Mouse (Mus musculus) CH12.LX (cell line): ENCODE measurements around the gene Tmem198. TPM values are rescaled to one million over a fixed set of nuclear protein-coding genes. Genes with fewer than 3 reads are reported as not detected.

Experiments used
- DNase-seq: peaks from one replicate; pipeline ENCODE4 v3.0.0-alpha.2; 2013; ENCODE audit errors: extremely low read depth
- H3K27ac ChIP-seq: 2 replicates; pipeline ENCODE4 v1.5.1; 2012; ENCODE audit warnings: low read depth, mild to moderate bottlenecking, control low read depth, moderate library complexity; ENCODE audit not compliant: insufficient read depth
- H3K27me3 ChIP-seq: replicated peaks from 2 replicates; pipeline ENCODE3; 2012; ENCODE audit warnings: inconsistent platforms
- H3K36me3 ChIP-seq, 2 experiments: replicated peaks in 1 of 2; 2 replicates each; pipeline versions ENCODE3 to v1.6.1; 2012; ENCODE audit warnings: inconsistent platforms in 1 of 2, low read length in 1 of 2, mild to moderate bottlenecking in 1 of 2, mixed read lengths in 1 of 2, moderate library complexity in 1 of 2; ENCODE audit not compliant: control insufficient read depth in 1 of 2, insufficient read depth in 1 of 2
- H3K4me1 ChIP-seq, 2 experiments: 2 replicates each; pipeline ENCODE4 v1.6.1; 2012; ENCODE audit warnings: inconsistent platforms in 1 of 2, moderate library complexity in 1 of 2; ENCODE audit not compliant: insufficient read depth in 2 of 2, control insufficient read depth in 1 of 2
- H3K4me2 ChIP-seq: 2 replicates; pipeline ENCODE4 v1.6.1; 2012; ENCODE audit warnings: low read depth, mild to moderate bottlenecking, control low read depth; ENCODE audit not compliant: poor library complexity, insufficient read depth, severe bottlenecking
- H3K4me3 ChIP-seq, 3 experiments: fragments of 150-350 bp in 1 of 3; sonication (generic) in 1 of 3; replicated peaks in 1 of 3; 2 replicates each; pipeline versions ENCODE3 to v1.5.1; 2011 to 2012; ENCODE audit warnings: low read depth in 2 of 3, low read length in 2 of 3, mild to moderate bottlenecking in 2 of 3, moderate library complexity in 2 of 3, control low read depth in 1 of 3, improper control_type of control experiment in 1 of 3, inconsistent platforms in 1 of 3, mixed read lengths in 1 of 3; ENCODE audit not compliant: poor library complexity in 1 of 3
- H3K79me2 ChIP-seq: replicated peaks from 2 replicates; pipeline ENCODE4 v1.6.1; 2012; ENCODE audit warnings: mild to moderate bottlenecking, moderate library complexity; ENCODE audit not compliant: control insufficient read depth, poor library complexity, insufficient read depth, severe bottlenecking; ENCODE audit errors: extremely low read depth
- H3K9ac ChIP-seq: 2 replicates; pipeline ENCODE4 v1.6.1; 2012; ENCODE audit warnings: low read depth, mild to moderate bottlenecking, control low read depth, moderate library complexity; ENCODE audit not compliant: insufficient read depth
- H3K9me3 ChIP-seq: replicated peaks from 2 replicates; pipeline ENCODE3; 2012; ENCODE audit warnings: low read length, inconsistent platforms, mixed read lengths
- BHLHE40 ChIP-seq: IDR thresholded peaks from 2 replicates; pipeline ENCODE4 v1.6.1; 2011; ENCODE audit warnings: mild to moderate bottlenecking, low read depth, low read length, improper control_type of control experiment
- CHD2 ChIP-seq: IDR thresholded peaks from 2 replicates; pipeline ENCODE4 v1.6.1; 2011; ENCODE audit warnings: low read length, improper control_type of control experiment
- CTCF ChIP-seq, 2 experiments: IDR thresholded peaks in 1 of 2; conservative IDR thresholded peaks in 1 of 2; 2 replicates each; pipeline ENCODE4 v1.5.1; 2011 to 2012; ENCODE audit warnings: low read depth in 2 of 2, low read length in 2 of 2, improper control_type of control experiment in 1 of 2, inconsistent platforms in 1 of 2, mild to moderate bottlenecking in 1 of 2, moderate library complexity in 1 of 2
- ELF1 ChIP-seq: IDR thresholded peaks from 2 replicates; pipeline ENCODE4 v1.6.1; 2014; ENCODE audit warnings: low read depth, mild to moderate bottlenecking, inconsistent platforms, low read length, improper control_type of control experiment
- EP300 ChIP-seq: IDR thresholded peaks from 2 replicates; pipeline ENCODE4 v1.6.1; 2011; ENCODE audit warnings: low read length, improper control_type of control experiment
- ETS1 ChIP-seq: conservative IDR thresholded peaks from 2 replicates; pipeline ENCODE4 v1.6.1; 2012; ENCODE audit warnings: low read depth, mild to moderate bottlenecking, inconsistent platforms, low read length, improper control_type of control experiment, moderate library complexity
- GABPA ChIP-seq: IDR thresholded peaks from 2 replicates; pipeline ENCODE4 v1.6.1; 2012; ENCODE audit warnings: low read depth, low read length, improper control_type of control experiment, inconsistent platforms; ENCODE audit not compliant: insufficient replicate concordance
- JUN ChIP-seq: IDR thresholded peaks from 2 replicates; pipeline ENCODE4 v1.6.1; 2011; ENCODE audit warnings: low read depth, mild to moderate bottlenecking, low read length, improper control_type of control experiment, moderate library complexity; ENCODE audit not compliant: insufficient read depth
- JUND ChIP-seq: conservative IDR thresholded peaks from 2 replicates; pipeline ENCODE4 v1.6.1; 2011; ENCODE audit warnings: low read depth, low read length, improper control_type of control experiment
- MAX ChIP-seq: IDR thresholded peaks from 2 replicates; pipeline ENCODE4 v1.6.1; 2011; ENCODE audit warnings: low read length, improper control_type of control experiment
- MEF2A ChIP-seq: IDR thresholded peaks from 2 replicates; pipeline ENCODE4 v1.6.1; 2014; ENCODE audit warnings: low read depth, mild to moderate bottlenecking, inconsistent platforms, low read length, improper control_type of control experiment, borderline replicate concordance
- MYC ChIP-seq: IDR thresholded peaks from 2 replicates; pipeline ENCODE4 v1.6.1; 2011; ENCODE audit warnings: low read depth, mild to moderate bottlenecking, improper control_type of control experiment, low read length
- NELFE ChIP-seq: IDR thresholded peaks from 2 replicates; pipeline ENCODE4 v1.6.1; 2011; ENCODE audit warnings: low read depth, low read length, improper control_type of control experiment
- POLR2A ChIP-seq: IDR thresholded peaks from 2 replicates; pipeline ENCODE4 v1.6.1; 2011; ENCODE audit warnings: low read depth, mild to moderate bottlenecking, improper control_type of control experiment, low read length
- POLR2AphosphoS2 ChIP-seq: IDR thresholded peaks from 2 replicates; pipeline ENCODE4 v1.6.1; 2011; ENCODE audit warnings: low read depth, low read length, improper control_type of control experiment
- RCOR1 ChIP-seq: conservative IDR thresholded peaks from 2 replicates; pipeline ENCODE4 v1.6.1; 2012; ENCODE audit warnings: low read depth, mild to moderate bottlenecking, inconsistent platforms, low read length, improper control_type of control experiment
- SIN3A ChIP-seq: IDR thresholded peaks from 2 replicates; pipeline ENCODE4 v1.6.1; 2012; ENCODE audit warnings: low read length, improper control_type of control experiment, inconsistent platforms
- SMC3 ChIP-seq: IDR thresholded peaks from 2 replicates; pipeline ENCODE4 v1.6.1; 2011; ENCODE audit warnings: low read depth, low read length, improper control_type of control experiment
- TCF12 ChIP-seq: IDR thresholded peaks from 2 replicates; pipeline ENCODE4 v1.6.1; 2014; ENCODE audit warnings: low read depth, mild to moderate bottlenecking, inconsistent platforms, low read length, improper control_type of control experiment
- ZC3H11A ChIP-seq: IDR thresholded peaks from 2 replicates; pipeline ENCODE4 v1.6.1; 2012; ENCODE audit warnings: low read depth, mild to moderate bottlenecking, inconsistent platforms, low read length, improper control_type of control experiment
- dilution Hi-C: fragments of 300-500 bp; cut with MboI; formaldehyde crosslinking; loops from 2 replicates; pipeline ENCODE4 v1.14.3; 2020; ENCODE audit warnings: low sequenced_read_pairs; ENCODE audit not compliant: extremely low pct_unique_long_range_greater_than_20kb, extremely low pct_ligation_motif_present
- in situ Hi-C: fragments of 300-500 bp; cut with MboI; formaldehyde crosslinking; loops from 3 replicates; pipeline ENCODE4 v1.14.3; 2019; ENCODE audit warnings: low sequenced_read_pairs, low pct_ligation_motif_present, low pct_unique_long_range_greater_than_20kb, mixed read lengths
- polyA plus RNA-seq: library from polyadenylated mRNA; unstranded; fragments of >175 nt; gene quantifications from 2 replicates; pipeline ENCODE4 v1.2.1, GENCODE M21; 2012; ENCODE audit warnings: low read depth; ENCODE audit not compliant: insufficient read length
- total RNA-seq, 2 experiments: library from RNA; depleted of rRNA; stranded (reverse); fragments of 300-350 nt in 1 of 2; fragments of >200 nt in 1 of 2; gene quantifications; 2 replicates each; pipeline ENCODE4 v1.2.3; 2012 to 2014

The Tmem198 gene
- total and polyA plus RNA-seq, 3 experiments = 0.51 to 1.1 (median 0.80) TPM

GRCm38 (mm10) chr1:75467215-75467927, 12.0 kb upstream of the Tmem198 start:
- Histone ChIP-seq H3K9me3 (no peaks in the 10 kb centered on the region), H3K4me3 (no peak overlapping the region), H3K9ac (no peak overlapping the region), H3K36me3 (peaks cover 0 to 4% of the 10 kb centered on the region in 2 experiments), H3K4me1 (peaks cover 5 to 9% of the 10 kb centered on the region in 2 experiments; a peak in 3 of 4 replicates), H3K79me2 (no peaks in the 10 kb centered on the region), H3K27me3 (peaks cover 42% of the 10 kb centered on the region), H3K4me2 (peak overlapping the region; percentile 19; the same call in 1 of the 2 replicates), H3K27ac (no peak overlapping the region)
- dilution Hi-C loops (no loop called here), in situ Hi-C loops (loop anchor here (25.0 kb wide), 1 partner anchor 530 kb away; the partner anchor contains the start of gene Cfap65)
- TF ChIP-seq MAX (no peak), SMC3 (peak; percentile 98), SIN3A (peak; percentile 56), BHLHE40 (peak; percentile 46), ZC3H11A (peak; percentile 95), POLR2AphosphoS2 (no peak), CTCF (conservative IDR thresholded peaks at IDR 0.05 in 1 of 2, IDR thresholded peaks at IDR 0.05 in 1 of 2; ENCODE audit: low read depth in 2 of 2, low read length in 2 of 2) (peak; percentile 32 to 98; a peak in 3 of 4 replicates), ELF1 (no peak)
- peak; percentile 78 for DNase-seq

DNA sequence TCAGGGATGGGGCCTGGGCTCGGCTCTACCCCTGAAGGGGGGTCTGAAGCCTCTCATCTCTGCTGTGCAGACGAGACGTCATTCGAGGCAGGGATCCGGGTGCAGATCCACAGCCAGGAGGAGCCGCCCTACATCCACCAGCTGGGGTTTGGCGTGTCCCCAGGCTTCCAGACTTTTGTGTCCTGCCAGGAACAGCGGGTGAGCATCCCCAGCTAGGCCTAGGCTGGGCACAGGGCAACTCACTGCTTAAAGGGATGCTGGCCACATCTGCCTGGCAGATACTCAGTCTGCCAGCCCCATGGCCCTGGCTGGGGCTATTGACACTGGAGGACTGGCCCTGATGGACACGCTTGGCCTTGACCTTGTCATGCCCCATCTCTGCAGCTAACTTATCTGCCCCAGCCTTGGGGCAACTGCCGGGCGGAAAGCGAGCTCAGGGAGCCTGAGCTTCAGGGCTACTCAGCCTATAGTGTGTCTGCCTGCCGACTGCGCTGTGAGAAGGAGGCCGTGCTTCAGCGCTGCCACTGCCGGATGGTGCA, 10.0 kb upstream of the Tmem198 start:
- H3K27ac ChIP-seq = no peak overlapping the region
- no peak for DNase-seq
- no peaks in the 10 kb centered on the region for H3K79me2 ChIP-seq
- dilution Hi-C loops (no loop called here), in situ Hi-C loops (loop anchor here (25.0 kb wide), 1 partner anchor 532 kb away; the partner anchor contains the start of gene Cfap65)
- peaks cover 5 to 23% of the 10 kb centered on the region in 2 experiments for H3K36me3 ChIP-seq
- H3K27me3 ChIP-seq = peaks cover 34% of the 10 kb centered on the region
- no peak overlapping the region for H3K4me2 ChIP-seq
- TF ChIP-seq ETS1 (no peak), POLR2A (no peak), JUN (no peak), SIN3A (no peak), ZC3H11A (no peak), EP300 (no peak), RCOR1 (no peak), JUND (no peak), GABPA (no peak), SMC3 (no peak), CHD2 (no peak), MYC (no peak), TCF12 (no peak), NELFE (no peak), MEF2A (no peak)
- H3K9ac ChIP-seq = no peak overlapping the region
- peaks cover 5 to 9% of the 10 kb centered on the region in 2 experiments; a peak in 3 of 4 replicates for H3K4me1 ChIP-seq
- H3K9me3 ChIP-seq = no peaks in the 10 kb centered on the region
- no peak overlapping the region for H3K4me3 ChIP-seq
